Mouse (Mus musculus) heart, postnatal 0 days (tissue): Measurements from ENCODE around the gene Tlx2. TPM values are rescaled to one million over a fixed set of nuclear protein-coding genes. Genes with fewer than 3 reads are reported as not detected.
A peak's percentile ranks its signal among the peaks of the same experiment; 100 is the strongest.

Experiments
- ATAC-seq: fragments of 200-750 bp; cut with Nextera tagmentation; 2 replicates; pipeline ENCODE4 v1.8.0; 2017; ENCODE audit warnings: low read depth, moderate number of reproducible peaks, moderate library complexity; ENCODE audit not compliant: insufficient read depth
- DNase-seq: peaks from one replicate; pipeline ENCODE4 v3.0.0-alpha.2; 2016; ENCODE audit warnings: low spot score
- H3K27ac ChIP-seq: fragments of 300-500 bp; sonication (generic); 2 replicates; pipeline ENCODE4 v1.5.1; 2014; ENCODE audit warnings: low read depth, mild to moderate bottlenecking
- H3K27me3 ChIP-seq: fragments of 300-500 bp; sonication (generic); 2 replicates; pipeline ENCODE4 v1.6.1; 2014; ENCODE audit warnings: low read length, mixed read lengths; ENCODE audit not compliant: control insufficient read depth, insufficient read depth
- H3K36me3 ChIP-seq: fragments of 300-500 bp; sonication (generic); replicated peaks from 2 replicates; pipeline ENCODE4 v1.6.1; 2014; ENCODE audit warnings: low read length, mixed read lengths; ENCODE audit not compliant: control insufficient read depth, insufficient read depth
- H3K4me1 ChIP-seq: fragments of 300-500 bp; sonication (generic); 2 replicates; pipeline ENCODE4 v1.6.1; 2014; ENCODE audit warnings: antibody characterized with exemption; ENCODE audit not compliant: control insufficient read depth, insufficient read depth
- H3K4me2 ChIP-seq: fragments of 300-500 bp; sonication (generic); 2 replicates; pipeline ENCODE4 v1.6.1; 2014; ENCODE audit warnings: low read depth, mild to moderate bottlenecking, low read length, moderate library complexity
- H3K4me3 ChIP-seq: fragments of 300-500 bp; sonication (generic); 2 replicates; pipeline ENCODE4 v1.5.1; 2014; ENCODE audit warnings: low read depth, low read length
- H3K9ac ChIP-seq: fragments of 300-500 bp; sonication (generic); replicated peaks from 2 replicates; pipeline ENCODE4 v1.6.1; 2014; ENCODE audit warnings: low read depth, low read length, mixed read lengths
- H3K9me3 ChIP-seq: fragments of 300-500 bp; sonication (generic); replicated peaks from 2 replicates; pipeline ENCODE4 v1.6.1; 2016; ENCODE audit warnings: low read length; ENCODE audit not compliant: control insufficient read depth
- CTCF ChIP-seq: IDR thresholded peaks from 2 replicates; pipeline ENCODE4 v1.5.1; 2016; ENCODE audit warnings: antibody characterized with exemption, control low read depth, low read depth
- EP300 ChIP-seq: IDR thresholded peaks from 2 replicates; pipeline ENCODE4 v1.6.1; 2016; ENCODE audit warnings: antibody characterized with exemption, low read depth
- WGBS: fragments of 180-500 bp; shearing (Covaris S2); extraction: QIAGEN DNeasy Blood & Tissue Kit; methylation state at CpG from one replicate; pipeline ENCODE4 v1.1.7; 2014; 5-methylcytosine and 5-hydroxymethylcytosine counted together
- polyA plus RNA-seq: library from polyadenylated mRNA; unstranded; fragments of >200 nt; fragmentation: Nextera tagmentation; extraction: Ambion mirVana; gene quantifications from 2 replicates; pipeline ENCODE4 v1.2.1, GENCODE M21; 2015
- total RNA-seq: library from RNA; depleted of rRNA; stranded (reverse); fragments of >200 nt; gene quantifications from 2 replicates; pipeline ENCODE4 v1.2.3, GENCODE M21; 2014; ENCODE audit warnings: low replicate concordance

Tlx2 gene
- total and polyA plus RNA-seq, 2 experiments from 2014 or later = not detected

GRCm38 (mm10) chr6:83116373-83117164 is 46.5 kb upstream of the Tlx2 start:
- no peak for TF ChIP-seq CTCF
- TF ChIP-seq EP300 = no peak
- peak overlapping the region; percentile 84 for H3K4me2 ChIP-seq
- H3K9ac ChIP-seq = peak overlapping the region; percentile 61
- ATAC-seq (no peak), DNase-seq (no peak)
- H3K9me3 ChIP-seq = no peaks in the 10 kb centered on the region
- peaks cover 15% of the 10 kb centered on the region for H3K36me3 ChIP-seq
- no peaks in the 10 kb centered on the region for H3K27me3 ChIP-seq
- 69% methylated on average over 11 of the region's 11 CpGs for WGBS
- H3K27ac ChIP-seq = no peak overlapping the region
- peaks cover 15% of the 10 kb centered on the region for H3K4me1 ChIP-seq
- peak overlapping the region; percentile 64 for H3K4me3 ChIP-seq

GRCm38 (mm10) chr6:83115682-83116372 is 45.7 kb upstream of the Tlx2 start:
- ATAC-seq = peak; percentile 61
- Histone ChIP-seq H3K27ac (peak overlapping the region; percentile 73), H3K4me2 (peak overlapping the region; percentile 84), H3K9me3 (no peaks in the 10 kb centered on the region), H3K4me1 (peaks cover 15% of the 10 kb centered on the region), H3K36me3 (peaks cover 20% of the 10 kb centered on the region), H3K9ac (peak overlapping the region; percentile 61), H3K4me3 (peak overlapping the region; percentile 64), H3K27me3 (no peaks in the 10 kb centered on the region)
- TF ChIP-seq CTCF (no peak), EP300 (no peak)
- WGBS = under 1% methylated on average over 33 of the region's 48 CpGs
- DNase-seq = no peak

- under 1% methylated on average over 44 of the region's 58 CpGs for WGBS
- Histone ChIP-seq H3K4me2 (peak within 1 kb of the TSS; percentile 84), H3K4me3 (peak within 1 kb of the TSS; percentile 64), H3K9ac (peak within 1 kb of the TSS; percentile 61), H3K9me3 (no peaks in the 10 kb centered on the region), H3K4me1 (peaks cover 13% of the 10 kb centered on the region), H3K27ac (peak within 1 kb of the TSS; percentile 73), H3K36me3 (peaks cover 21% of the 10 kb centered on the region), H3K27me3 (no peaks in the 10 kb centered on the region)
- ATAC-seq (peak; percentile 92), DNase-seq (peak; percentile 87)
- peak; percentile 38; the same call in 1 of the 2 replicates for TF ChIP-seq CTCF
- no peak for TF ChIP-seq EP300
These were observed 45.0 kb upstream of the Tlx2 start, which contains the start of gene Mogs for GRCm38 (mm10) chr6:83115011-83115671. Gene Mogs, plus strand, starts transcription at chr6:83115496.

- no peak overlapping the region for H3K4me3 ChIP-seq
- H3K36me3 ChIP-seq = peaks cover 6% of the 10 kb centered on the region; the same call in 1 of the 2 replicates
- H3K4me1 ChIP-seq = peaks cover 27% of the 10 kb centered on the region
- ATAC-seq = no peak
- H3K9me3 ChIP-seq = no peaks in the 10 kb centered on the region
- WGBS = 47% methylated on average over 4 of the region's 4 CpGs
- H3K4me2 ChIP-seq = no peak overlapping the region
- H3K27ac ChIP-seq = no peak overlapping the region
- no peaks in the 10 kb centered on the region for H3K27me3 ChIP-seq
- TF ChIP-seq EP300 = no peak
- TF ChIP-seq CTCF = no peak
- H3K9ac ChIP-seq = no peak overlapping the region
- DNase-seq = no peak
These were observed 41.5 kb upstream of the Tlx2 start for GRCm38 (mm10) chr6:83111510-83112136.
